Mouse (Mus musculus) stomach, postnatal 0 days (tissue): ENCODE data around the gene Basp1. TPM values are rescaled to one million over a fixed set of nuclear protein-coding genes. Genes with fewer than 3 reads are reported as not detected.

Experiments
- ATAC-seq: fragments of 200-750 bp; cut with Nextera tagmentation; 2 replicates; pipeline ENCODE4 v1.8.0; 2017; ENCODE audit not compliant: low FRiP score, low TSS enrichment
- DNase-seq: peaks from one replicate; pipeline ENCODE4 v3.0.0-alpha.2; 2016; ENCODE audit warnings: low spot score
- H3K27ac ChIP-seq: fragments of 300-500 bp; sonication (generic); replicated peaks from 2 replicates; pipeline ENCODE4 v1.5.1; 2014; ENCODE audit warnings: mild to moderate bottlenecking, control low read depth
- H3K27me3 ChIP-seq: fragments of 300-500 bp; sonication (generic); 2 replicates; pipeline ENCODE4 v1.6.1; 2014; ENCODE audit warnings: low read length; ENCODE audit not compliant: control insufficient read depth, insufficient read depth
- H3K36me3 ChIP-seq: fragments of 300-500 bp; sonication (generic); 2 replicates; pipeline ENCODE4 v1.6.1; 2014; ENCODE audit warnings: low read length, mixed read lengths; ENCODE audit not compliant: control insufficient read depth, insufficient read depth
- H3K4me1 ChIP-seq: fragments of 300-500 bp; sonication (generic); replicated peaks from 2 replicates; pipeline ENCODE4 v1.6.1; 2014; ENCODE audit warnings: antibody characterized with exemption; ENCODE audit not compliant: control insufficient read depth, insufficient read depth
- H3K4me2 ChIP-seq: fragments of 300-500 bp; sonication (generic); replicated peaks from 2 replicates; pipeline ENCODE4 v1.6.1; 2014; ENCODE audit warnings: low read depth, mild to moderate bottlenecking, control low read depth, moderate library complexity
- H3K4me3 ChIP-seq: fragments of 300-500 bp; sonication (generic); 2 replicates; pipeline ENCODE4 v1.5.1; 2014; ENCODE audit warnings: low read depth, low read length, control low read depth
- H3K9ac ChIP-seq: fragments of 300-500 bp; sonication (generic); 2 replicates; pipeline ENCODE4 v1.6.1; 2014; ENCODE audit warnings: mild to moderate bottlenecking, low read length, control low read depth, mixed read lengths
- H3K9me3 ChIP-seq: fragments of 300-500 bp; sonication (generic); 2 replicates; pipeline ENCODE4 v1.6.1; 2016; ENCODE audit warnings: low read length; ENCODE audit not compliant: control insufficient read depth
- CTCF ChIP-seq: IDR thresholded peaks from 2 replicates; pipeline ENCODE4 v1.5.1; 2016; ENCODE audit warnings: antibody characterized with exemption, low read depth, mild to moderate bottlenecking, moderate library complexity
- EP300 ChIP-seq: optimal IDR thresholded peaks from 2 replicates; pipeline ENCODE3; 2016; ENCODE audit warnings: antibody characterized with exemption
- WGBS: fragments of 180-500 bp; shearing (Covaris S2); extraction: QIAGEN DNeasy Blood & Tissue Kit; methylation state at CpG from one replicate; pipeline ENCODE4 v1.1.7; 2014; 5-methylcytosine and 5-hydroxymethylcytosine counted together
- polyA plus RNA-seq: library from polyadenylated mRNA; unstranded; fragments of >200 nt; fragmentation: Nextera tagmentation; extraction: Ambion mirVana; gene quantifications from 2 replicates; pipeline ENCODE4 v1.2.1, GENCODE M21; 2015

The Basp1 gene
- polyA plus RNA-seq, 1 experiment from 2014 or later, result 20.7 TPM

GRCm38 (mm10) chr15:25402001-25402400, 11.6 kb downstream of the Basp1 start:
- no peak for TF ChIP-seq EP300
- no peak for TF ChIP-seq CTCF
- no peaks in the 10 kb centered on the region for H3K36me3 ChIP-seq
- no peaks in the 10 kb centered on the region for H3K27me3 ChIP-seq
- no peaks in the 10 kb centered on the region for H3K4me1 ChIP-seq
- H3K4me3 ChIP-seq, result no peak overlapping the region
- H3K9ac ChIP-seq, result no peak overlapping the region
- WGBS, result 72% methylated on average over 3 of the region's 3 CpGs
- no peak for ATAC-seq
- no peak for DNase-seq
- no peaks in the 10 kb centered on the region for H3K9me3 ChIP-seq
- H3K27ac ChIP-seq, result no peak overlapping the region
- H3K4me2 ChIP-seq, result no peak overlapping the region

- Histone ChIP-seq H3K27ac (no peak overlapping the region), H3K27me3 (no peaks in the 10 kb centered on the region), H3K4me3 (no peak overlapping the region), H3K4me1 (no peaks in the 10 kb centered on the region), H3K4me2 (no peak overlapping the region), H3K9me3 (no peaks in the 10 kb centered on the region), H3K9ac (no peak overlapping the region), H3K36me3 (no peaks in the 10 kb centered on the region)
- WGBS, result 86% methylated on average over 8 of the region's 8 CpGs
- DNase-seq (no peak), ATAC-seq (no peak)
- no peak for TF ChIP-seq EP300
- TF ChIP-seq CTCF, result no peak
These were observed 13.3 kb downstream of the Basp1 start for GRCm38 (mm10) chr15:25400276-25400675.

- no peaks in the 10 kb centered on the region for H3K9me3 ChIP-seq
- H3K36me3 ChIP-seq, result no peaks in the 10 kb centered on the region
- no peak overlapping the region for H3K4me2 ChIP-seq
- 71% methylated on average over 9 of the region's 9 CpGs for WGBS
- TF ChIP-seq CTCF, result no peak
- no peak for TF ChIP-seq EP300
- ATAC-seq, result 0 out of 2 replicates have a peak, but pooled peaks have one; percentile 18
- no peaks in the 10 kb centered on the region for H3K27me3 ChIP-seq
- H3K27ac ChIP-seq, result no peak overlapping the region
- H3K9ac ChIP-seq, result no peak overlapping the region
- H3K4me3 ChIP-seq, result no peak overlapping the region
- H3K4me1 ChIP-seq, result no peaks in the 10 kb centered on the region
- DNase-seq, result no peak
These were observed 17.5 kb downstream of the Basp1 start for GRCm38 (mm10) chr15:25395912-25396590.

GRCm38 (mm10) chr15:25392525-25393099, 21.0 kb downstream of the Basp1 start:
- H3K36me3 ChIP-seq, result no peaks in the 10 kb centered on the region
- WGBS, result 79% methylated on average over 4 of the region's 4 CpGs
- DNase-seq, result no peak
- no peak for ATAC-seq
- TF ChIP-seq EP300, result no peak
- TF ChIP-seq CTCF, result no peak
- no peak overlapping the region for H3K27ac ChIP-seq
- H3K4me3 ChIP-seq, result no peak overlapping the region
- no peaks in the 10 kb centered on the region for H3K27me3 ChIP-seq
- no peak overlapping the region for H3K4me2 ChIP-seq
- no peaks in the 10 kb centered on the region for H3K4me1 ChIP-seq
- H3K9me3 ChIP-seq, result no peaks in the 10 kb centered on the region
- no peak overlapping the region for H3K9ac ChIP-seq

- 59% methylated on average over 5 of the region's 5 CpGs for WGBS
These were observed 22.4 kb downstream of the Basp1 start for GRCm38 (mm10) chr15:25391210-25391609.

GRCm38 (mm10) chr15:25387572-25387971, 26.0 kb downstream of the Basp1 start:
- WGBS, result 85% methylated on average over 6 of the region's 6 CpGs

More at GRCm38 (mm10) chr15:25391210-25391609, 22.4 kb downstream of the Basp1 start:
- Histone ChIP-seq H3K9ac (no peak overlapping the region), H3K4me2 (no peak overlapping the region), H3K36me3 (no peaks in the 10 kb centered on the region), H3K4me3 (no peak overlapping the region), H3K27ac (no peak overlapping the region), H3K4me1 (no peaks in the 10 kb centered on the region), H3K9me3 (no peaks in the 10 kb centered on the region), H3K27me3 (no peaks in the 10 kb centered on the region)
- no peak for ATAC-seq
- DNase-seq, result no peak
- TF ChIP-seq CTCF (no peak), EP300 (no peak)

More at GRCm38 (mm10) chr15:25387572-25387971, 26.0 kb downstream of the Basp1 start:
- Histone ChIP-seq H3K27me3 (no peaks in the 10 kb centered on the region), H3K27ac (no peak overlapping the region), H3K9ac (no peak overlapping the region), H3K36me3 (no peaks in the 10 kb centered on the region), H3K4me3 (no peak overlapping the region), H3K4me1 (no peaks in the 10 kb centered on the region), H3K9me3 (no peaks in the 10 kb centered on the region), H3K4me2 (no peak overlapping the region)
- ATAC-seq (no peak), DNase-seq (no peak)
- TF ChIP-seq EP300 (no peak), CTCF (no peak)
